Mouse (Mus musculus): ENCODE measurements at regions not wholly inside any gene's neighbourhood (a gene's known extent, or its start where the extent isn't known, plus 50 kb on each side); places are given as distances from the start of the nearest gene placed in this dataset.

- ATAC-seq (ENCODE audit: insufficient read depth, low read depth): no peak
- Histone ChIP-seq H3K27ac (ENCODE audit: low read depth) (no peak overlapping the region), H3K9ac (replicated peaks; ENCODE audit: low read depth, low read length) (no peak overlapping the region), H3K4me2 (ENCODE audit: low read depth, low read length) (no peak overlapping the region), H3K36me3 (replicated peaks; ENCODE audit: control insufficient read depth, insufficient read depth, low read length) (no peaks in the 10 kb centered on the region), H3K4me1 (ENCODE audit: control insufficient read depth, insufficient read depth) (no peaks in the 10 kb centered on the region), H3K27me3 (ENCODE audit: control insufficient read depth, insufficient read depth, low read length) (no peaks in the 10 kb centered on the region), H3K4me3 (ENCODE audit: low read depth, low read length) (no peak overlapping the region), H3K9me3 (replicated peaks; ENCODE audit: control insufficient read depth, low read length) (no peaks in the 10 kb centered on the region)
- DNase-seq (ENCODE audit: low spot score): no peak
- no peak for TF ChIP-seq CTCF (IDR thresholded peaks at IDR 0.05; ENCODE audit: low read depth)
- WGBS: 85% methylated on average over 2 of the region's 2 CpGs
Measured at GRCm38 (mm10) chr10:31212778-31213454, 100.3 kb upstream of the Hddc2 start.

- H3K27me3 ChIP-seq (ENCODE audit: control insufficient read depth, insufficient read depth, low read length): no peaks in the 10 kb centered on the region
- DNase-seq (ENCODE audit: low spot score): no peak
- H3K4me1 ChIP-seq (ENCODE audit: control insufficient read depth, insufficient read depth): peaks cover 3% of the 10 kb centered on the region; the same call in 1 of the 2 replicates
- TF ChIP-seq EP300 (IDR thresholded peaks at IDR 0.05; ENCODE audit: low read depth) (no peak), CTCF (IDR thresholded peaks at IDR 0.05; ENCODE audit: low read depth) (no peak)
- H3K4me2 ChIP-seq (ENCODE audit: low read depth, low read length): no peak overlapping the region
- no peaks in the 10 kb centered on the region for H3K36me3 ChIP-seq (replicated peaks; ENCODE audit: control insufficient read depth, insufficient read depth, low read length)
- no peaks in the 10 kb centered on the region for H3K9me3 ChIP-seq (replicated peaks; ENCODE audit: control insufficient read depth, low read length)
- H3K4me3 ChIP-seq (ENCODE audit: low read depth, low read length): no peak overlapping the region
- WGBS: 54% methylated on average over 1 of the region's 1 CpGs
- no peak overlapping the region for H3K27ac ChIP-seq (ENCODE audit: low read depth)
- no peak overlapping the region for H3K9ac ChIP-seq (replicated peaks; ENCODE audit: low read depth, low read length)
- no peak for ATAC-seq (ENCODE audit: insufficient read depth, low read depth)
Measured at GRCm38 (mm10) chr10:31221902-31222301, 91.3 kb upstream of the Hddc2 start.

DNA sequence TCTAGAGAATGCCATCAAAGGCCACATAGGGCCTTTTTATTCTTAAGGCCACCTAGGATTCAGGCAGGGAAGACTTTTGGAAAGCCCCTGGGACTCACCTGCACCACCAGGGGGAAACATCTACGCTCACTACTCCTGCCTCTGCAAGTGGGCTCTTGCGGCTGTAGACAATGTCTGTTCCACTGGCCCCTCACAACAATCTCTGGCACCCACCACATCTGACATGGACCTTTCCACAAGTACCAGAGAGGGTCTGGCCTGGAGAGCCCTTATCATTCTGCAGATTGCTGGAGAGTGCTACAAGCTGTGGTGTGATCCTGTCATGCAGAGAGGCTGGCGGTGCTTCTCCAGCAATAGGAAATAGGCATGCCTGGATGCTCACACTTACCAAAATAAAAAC, 84.1 kb upstream of the Hddc2 start:
- H3K4me3 ChIP-seq (ENCODE audit: low read depth, low read length): no peak overlapping the region
- H3K9me3 ChIP-seq (replicated peaks; ENCODE audit: control insufficient read depth, low read length): no peaks in the 10 kb centered on the region
- H3K4me1 ChIP-seq (ENCODE audit: control insufficient read depth, insufficient read depth): peaks cover 8% of the 10 kb centered on the region; the same call in 1 of the 2 replicates
- WGBS: 41% methylated on average over 3 of the region's 3 CpGs
- H3K36me3 ChIP-seq (replicated peaks; ENCODE audit: control insufficient read depth, insufficient read depth, low read length): no peaks in the 10 kb centered on the region
- TF ChIP-seq CTCF (IDR thresholded peaks at IDR 0.05; ENCODE audit: low read depth) (peak; percentile 64), EP300 (IDR thresholded peaks at IDR 0.05; ENCODE audit: low read depth) (peak; percentile 95)
- no peaks in the 10 kb centered on the region for H3K27me3 ChIP-seq (ENCODE audit: control insufficient read depth, insufficient read depth, low read length)
- H3K4me2 ChIP-seq (ENCODE audit: low read depth, low read length): no peak overlapping the region
- peak overlapping the region; percentile 63; the same call in 1 of the 2 replicates for H3K27ac ChIP-seq (ENCODE audit: low read depth)
- H3K9ac ChIP-seq (replicated peaks; ENCODE audit: low read depth, low read length): no peak overlapping the region
- ATAC-seq (ENCODE audit: insufficient read depth, low read depth) (peak; percentile 99), DNase-seq (ENCODE audit: low spot score) (peak; percentile 92)

DNA sequence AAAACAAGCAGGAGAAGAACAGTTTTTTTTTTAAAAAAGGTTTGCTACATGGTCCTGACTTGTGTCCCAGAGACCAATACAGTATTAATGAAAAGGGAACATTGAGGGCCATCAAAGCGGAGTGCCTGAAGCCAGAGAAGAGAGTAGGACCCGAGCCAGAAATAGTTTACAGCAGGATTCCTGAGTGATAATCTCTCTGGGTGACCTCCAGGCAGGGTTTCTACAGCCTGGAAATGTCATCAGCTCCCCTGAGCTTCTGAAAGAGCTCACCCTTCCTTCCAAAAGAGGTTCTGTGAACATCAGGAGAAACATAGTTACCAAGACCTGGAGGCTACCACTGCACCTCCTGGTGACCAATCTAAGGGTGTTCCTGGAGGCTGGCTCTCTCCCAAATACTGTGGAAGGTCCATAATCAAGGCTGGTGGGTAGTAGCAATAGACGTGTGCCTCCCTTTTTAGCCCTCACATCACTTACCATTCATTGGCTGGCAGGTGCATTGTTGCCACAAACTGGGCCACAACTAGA, 70.7 kb upstream of the Hddc2 start:
- Histone ChIP-seq H3K4me1 (ENCODE audit: control insufficient read depth, insufficient read depth) (peaks cover 12% of the 10 kb centered on the region; the same call in 1 of the 2 replicates), H3K27ac (ENCODE audit: low read depth) (peak overlapping the region; percentile 86), H3K36me3 (replicated peaks; ENCODE audit: control insufficient read depth, insufficient read depth, low read length) (no peaks in the 10 kb centered on the region), H3K9me3 (replicated peaks; ENCODE audit: control insufficient read depth, low read length) (no peaks in the 10 kb centered on the region; the same call in 1 of the 2 replicates), H3K4me2 (ENCODE audit: low read depth, low read length) (no peak overlapping the region), H3K4me3 (ENCODE audit: low read depth, low read length) (no peak overlapping the region), H3K9ac (replicated peaks; ENCODE audit: low read depth, low read length) (no peak overlapping the region), H3K27me3 (ENCODE audit: control insufficient read depth, insufficient read depth, low read length) (no peaks in the 10 kb centered on the region)
- ATAC-seq (ENCODE audit: insufficient read depth, low read depth): peak; percentile 91
- peak; percentile 93 for DNase-seq (ENCODE audit: low spot score)
- WGBS: 18% methylated on average over 3 of the region's 3 CpGs
- TF ChIP-seq CTCF (IDR thresholded peaks at IDR 0.05; ENCODE audit: low read depth) (peak; percentile 30; the same call in 1 of the 2 replicates), EP300 (IDR thresholded peaks at IDR 0.05; ENCODE audit: low read depth) (no peak)

DNA sequence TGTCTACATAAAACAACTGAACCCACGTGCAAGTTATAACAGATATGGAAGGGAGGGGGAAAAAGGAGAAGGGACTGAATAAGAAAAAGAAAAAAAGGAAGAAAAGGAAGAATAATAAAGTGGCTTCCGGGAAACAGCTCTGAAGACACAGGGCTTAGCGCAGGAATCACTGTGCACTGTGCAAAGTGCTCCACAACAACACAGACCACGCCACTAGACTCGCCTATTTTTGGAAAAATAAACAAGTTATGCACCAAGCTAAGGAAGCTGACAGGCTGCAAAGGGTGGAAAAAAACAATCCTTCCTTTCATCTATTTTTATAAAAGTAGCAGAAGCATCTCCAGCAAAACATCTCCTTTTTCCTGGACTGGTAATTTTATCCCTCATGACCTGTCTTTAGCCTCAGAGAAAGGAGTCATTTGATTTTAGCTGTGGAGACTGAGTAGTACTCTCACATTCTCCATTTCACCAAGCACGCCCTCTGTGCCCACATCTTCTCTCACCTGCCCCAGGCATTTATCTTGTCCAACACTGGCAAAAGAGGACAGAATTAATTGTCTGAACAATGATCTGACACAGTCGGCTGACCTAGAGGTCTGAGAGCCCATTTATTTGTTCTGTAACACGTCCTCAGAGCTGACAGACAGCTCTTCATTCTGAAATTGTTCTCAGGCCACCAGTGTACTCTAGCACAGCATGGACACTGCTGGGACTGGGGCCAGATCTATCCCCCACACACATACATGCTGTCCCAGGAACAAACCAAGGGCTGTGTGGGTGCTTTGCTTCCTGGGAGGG, 60.4 kb upstream of the Hddc2 start:
- H3K9me3 ChIP-seq (replicated peaks; ENCODE audit: control insufficient read depth, low read length): no peaks in the 10 kb centered on the region
- H3K4me3 ChIP-seq (ENCODE audit: low read depth, low read length): no peak overlapping the region
- DNase-seq (ENCODE audit: low spot score) (peak; percentile 82), ATAC-seq (ENCODE audit: insufficient read depth, low read depth) (peak; percentile 96)
- 25% methylated on average over 8 of the region's 8 CpGs for WGBS
- H3K4me2 ChIP-seq (ENCODE audit: low read depth, low read length): no peak overlapping the region
- no peak overlapping the region for H3K9ac ChIP-seq (replicated peaks; ENCODE audit: low read depth, low read length)
- peaks cover 24% of the 10 kb centered on the region for H3K4me1 ChIP-seq (ENCODE audit: control insufficient read depth, insufficient read depth)
- H3K27ac ChIP-seq (ENCODE audit: low read depth): peak overlapping the region; percentile 89
- H3K27me3 ChIP-seq (ENCODE audit: control insufficient read depth, insufficient read depth, low read length): no peaks in the 10 kb centered on the region
- TF ChIP-seq CTCF (IDR thresholded peaks at IDR 0.05; ENCODE audit: low read depth) (no peak), EP300 (IDR thresholded peaks at IDR 0.05; ENCODE audit: low read depth) (0 out of 2 replicates have a peak, but pooled peaks have one; percentile 36)
- no peaks in the 10 kb centered on the region for H3K36me3 ChIP-seq (replicated peaks; ENCODE audit: control insufficient read depth, insufficient read depth, low read length)

All from heart, postnatal 0 days (tissue).